Mouse (Mus musculus) heart, embryonic 14.5 days (tissue): ENCODE results near the gene 1600014C23Rik. TPM values are rescaled to one million over a fixed set of nuclear protein-coding genes. Genes with fewer than 3 reads are reported as not detected.

Experiments used
- ATAC-seq: fragments of 200-750 bp; cut with Nextera tagmentation; 2 replicates; pipeline ENCODE4 v1.8.0; 2017; ENCODE audit warnings: low read depth, moderate TSS enrichment; ENCODE audit not compliant: insufficient number of reproducible peaks, insufficient read depth, low FRiP score
- H3K27ac ChIP-seq, 2 experiments: fragments of 200-500 bp in 1 of 2; fragments of 300-500 bp in 1 of 2; sonication (generic) in 1 of 2; replicated peaks in 1 of 2; 2 replicates each; pipeline ENCODE4 v1.5.1; 2012 to 2014; ENCODE audit warnings: low read depth in 2 of 2, low read length in 2 of 2, control low read depth in 1 of 2, mild to moderate bottlenecking in 1 of 2, mixed read lengths in 1 of 2; ENCODE audit not compliant: control insufficient read depth in 1 of 2, insufficient read depth in 1 of 2
- H3K27me3 ChIP-seq: fragments of 300-500 bp; sonication (generic); 2 replicates; pipeline ENCODE4 v1.6.1; 2014; ENCODE audit warnings: mild to moderate bottlenecking, low read length, control low read depth; ENCODE audit not compliant: control insufficient read depth, insufficient read depth
- H3K36me3 ChIP-seq: fragments of 300-500 bp; sonication (generic); 2 replicates; pipeline ENCODE4 v1.6.1; 2014; ENCODE audit warnings: mild to moderate bottlenecking, control low read depth, low read length, mixed read lengths; ENCODE audit not compliant: control insufficient read depth, insufficient read depth
- H3K4me1 ChIP-seq, 2 experiments: fragments of 200-500 bp in 1 of 2; fragments of 300-500 bp in 1 of 2; sonication (generic) in 1 of 2; 2 replicates each; pipeline ENCODE4 v1.6.1; 2012 to 2014; ENCODE audit warnings: low read length in 2 of 2, control low read depth in 1 of 2, mixed read lengths in 1 of 2; ENCODE audit not compliant: control insufficient read depth in 2 of 2, insufficient read depth in 2 of 2
- H3K4me2 ChIP-seq: fragments of 300-500 bp; sonication (generic); 2 replicates; pipeline ENCODE4 v1.6.1; 2014; ENCODE audit warnings: mild to moderate bottlenecking, low read length
- H3K4me3 ChIP-seq, 2 experiments: fragments of 200-500 bp in 1 of 2; fragments of 300-500 bp in 1 of 2; sonication (generic) in 1 of 2; 2 replicates each; pipeline ENCODE4 v1.5.1; 2012 to 2014; ENCODE audit warnings: low read length in 2 of 2, mild to moderate bottlenecking in 2 of 2, control low read depth in 1 of 2, low read depth in 1 of 2, moderate library complexity in 1 of 2; ENCODE audit not compliant: control insufficient read depth in 1 of 2, insufficient read depth in 1 of 2
- H3K9ac ChIP-seq: fragments of 300-500 bp; sonication (generic); 2 replicates; pipeline ENCODE4 v1.6.1; 2014; ENCODE audit warnings: mild to moderate bottlenecking, low read length
- H3K9me3 ChIP-seq: fragments of 300-500 bp; sonication (generic); 2 replicates; pipeline ENCODE4 v1.6.1; 2016; ENCODE audit warnings: low read length, control low read depth; ENCODE audit not compliant: control insufficient read depth
- WGBS: fragments of 180-500 bp; shearing (Covaris S2); extraction: QIAGEN DNeasy Blood & Tissue Kit; methylation state at CpG from one replicate; pipeline ENCODE4 v1.1.7; 2014; 5-methylcytosine and 5-hydroxymethylcytosine counted together
- polyA plus RNA-seq: library from polyadenylated mRNA; unstranded; fragments of >200 nt; fragmentation: Nextera tagmentation; extraction: Ambion mirVana; gene quantifications from 2 replicates; pipeline ENCODE4 v1.2.1, GENCODE M21; 2014

Gene 1600014C23Rik
- polyA plus RNA-seq, 1 experiment from 2014 or later, result 1.0 TPM

GRCm38 (mm10) chr17:45745629-45746028, 12.0 kb upstream of the 1600014C23Rik start:
- no peak overlapping the region for H3K4me3 ChIP-seq
- H3K9me3 ChIP-seq, result no peaks in the 10 kb centered on the region
- no peak overlapping the region for H3K4me2 ChIP-seq
- no peaks in the 10 kb centered on the region for H3K36me3 ChIP-seq
- no peak for ATAC-seq
- no peak overlapping the region for H3K27ac ChIP-seq
- peaks cover 28 to 30% of the 10 kb centered on the region in 2 experiments for H3K4me1 ChIP-seq
- H3K27me3 ChIP-seq, result no peaks in the 10 kb centered on the region
- WGBS, result 84% methylated on average over 2 of the region's 2 CpGs
- H3K9ac ChIP-seq, result no peak overlapping the region

- H3K27ac ChIP-seq, result no peak overlapping the region
- H3K4me3 ChIP-seq, result no peak overlapping the region
- no peaks in the 10 kb centered on the region for H3K27me3 ChIP-seq
- H3K4me2 ChIP-seq, result no peak overlapping the region
- no peaks in the 10 kb centered on the region for H3K9me3 ChIP-seq
- H3K36me3 ChIP-seq, result no peaks in the 10 kb centered on the region
- 0 out of 2 replicates have a peak overlapping the region, but pooled peaks have one; percentile 25 for H3K9ac ChIP-seq
- 37% methylated on average over 13 of the region's 13 CpGs for WGBS
- no peak for ATAC-seq
- peaks cover 11 to 17% of the 10 kb centered on the region in 2 experiments for H3K4me1 ChIP-seq
Measured at GRCm38 (mm10) chr17:45742371-45743147, 8.9 kb upstream of the 1600014C23Rik start.

- peak overlapping the region; percentile 72 to 92 for H3K27ac ChIP-seq
- H3K9me3 ChIP-seq, result no peaks in the 10 kb centered on the region
- peak overlapping the region; percentile 89 for H3K9ac ChIP-seq
- H3K27me3 ChIP-seq, result no peaks in the 10 kb centered on the region; the same call in 1 of the 2 replicates
- ATAC-seq, result 0 out of 2 replicates have a peak, but pooled peaks have one; percentile 1
- peak overlapping the region; percentile 46 to 55 for H3K4me3 ChIP-seq
- H3K4me2 ChIP-seq, result peak overlapping the region; percentile 87
- peaks cover 36 to 40% of the 10 kb centered on the region in 2 experiments for H3K4me1 ChIP-seq
- H3K36me3 ChIP-seq, result no peaks in the 10 kb centered on the region
- 21% methylated on average over 10 of the region's 10 CpGs for WGBS
Measured at GRCm38 (mm10) chr17:45737078-45737601, 3.5 kb upstream of the 1600014C23Rik start.

- under 1% methylated on average over 53 of the region's 72 CpGs for WGBS
- ATAC-seq, result peak; percentile 23; the same call in 1 of the 2 replicates
- Histone ChIP-seq H3K4me1 (peaks cover 36 to 40% of the 10 kb centered on the region in 2 experiments), H3K4me2 (peak overlapping the region; percentile 87), H3K27ac (peak overlapping the region; percentile 90 to 92), H3K27me3 (no peaks in the 10 kb centered on the region; the same call in 1 of the 2 replicates), H3K4me3 (peak overlapping the region; percentile 46 to 55), H3K9me3 (no peaks in the 10 kb centered on the region), H3K9ac (peak overlapping the region; percentile 89), H3K36me3 (no peaks in the 10 kb centered on the region)
Measured at GRCm38 (mm10) chr17:45736311-45737077, 2.9 kb upstream of the 1600014C23Rik start.

GRCm38 (mm10) chr17:45735382-45736310, 2.0 kb upstream of the 1600014C23Rik start:
- H3K9ac ChIP-seq, result peak overlapping the region; percentile 89
- no peaks in the 10 kb centered on the region; the same call in 1 of the 2 replicates for H3K27me3 ChIP-seq
- peak overlapping the region; percentile 46 to 55 for H3K4me3 ChIP-seq
- no peaks in the 10 kb centered on the region for H3K9me3 ChIP-seq
- H3K4me2 ChIP-seq, result peak overlapping the region; percentile 87
- H3K27ac ChIP-seq, result peak overlapping the region; percentile 90 to 92
- peaks cover 36 to 40% of the 10 kb centered on the region in 2 experiments for H3K4me1 ChIP-seq
- 8% methylated on average over 10 of the region's 10 CpGs for WGBS
- peak; percentile 18; the same call in 1 of the 2 replicates for ATAC-seq
- H3K36me3 ChIP-seq, result no peaks in the 10 kb centered on the region

- Histone ChIP-seq H3K36me3 (no peaks in the 10 kb centered on the region), H3K9me3 (no peaks in the 10 kb centered on the region), H3K27ac (peak overlapping the region; percentile 0 to 92; a peak in 2 of 4 replicates), H3K4me2 (no peak overlapping the region), H3K27me3 (no peaks in the 10 kb centered on the region; the same call in 1 of the 2 replicates), H3K4me3 (no peak overlapping the region), H3K9ac (peak overlapping the region; percentile 70; the same call in 1 of the 2 replicates), H3K4me1 (peaks cover 39 to 43% of the 10 kb centered on the region in 2 experiments)
- WGBS, result 73% methylated on average over 4 of the region's 4 CpGs
- ATAC-seq, result 0 out of 2 replicates have a peak, but pooled peaks have one; percentile 11
Measured at GRCm38 (mm10) chr17:45734881-45735280, 1.2 kb upstream of the 1600014C23Rik start.
